Mouse (Mus musculus) myocyte (in vitro differentiated cells): ENCODE measurements around the gene Cntln.

ENCODE experiments used
- CEBPB ChIP-seq: IDR thresholded peaks from 2 replicates; pipeline ENCODE4 v1.6.1; 2011; ENCODE audit warnings: mild to moderate bottlenecking, moderate library complexity; ENCODE audit not compliant: poor library complexity, insufficient read depth, severe bottlenecking
- E2F4 ChIP-seq: IDR thresholded peaks from one replicate; pipeline ENCODE4 v1.6.1; 2011; ENCODE audit warnings: mild to moderate bottlenecking, control low read depth, moderate library complexity; ENCODE audit not compliant: insufficient read depth
- MAX ChIP-seq: IDR thresholded peaks from one replicate; pipeline ENCODE4 v1.6.1; 2011; ENCODE audit warnings: low read depth, mild to moderate bottlenecking, control low read depth
- MYOD1 ChIP-seq, 3 experiments: IDR thresholded peaks; one replicate each; pipeline ENCODE4 v1.6.1; 2011; ENCODE audit warnings: control low read depth in 2 of 3, low read depth in 2 of 3, mild to moderate bottlenecking in 2 of 3, moderate library complexity in 1 of 3; ENCODE audit not compliant: insufficient read length in 2 of 3, control insufficient read depth in 1 of 3
- MYOG ChIP-seq, 3 experiments: IDR thresholded peaks; one replicate each; pipeline ENCODE4 v1.6.1; 2011; ENCODE audit warnings: control low read depth in 2 of 3, low read depth in 2 of 3, mild to moderate bottlenecking in 2 of 3; ENCODE audit not compliant: insufficient read length in 2 of 3, control insufficient read depth in 1 of 3, insufficient read depth in 1 of 3
- POLR2A ChIP-seq: IDR thresholded peaks from one replicate; pipeline ENCODE4 v1.6.1; 2011; ENCODE audit warnings: low read depth, mild to moderate bottlenecking, control low read depth, moderate library complexity; ENCODE audit not compliant: insufficient read length
- POLR2AphosphoS2 ChIP-seq: IDR thresholded peaks from one replicate; pipeline ENCODE4 v1.6.1; 2011; ENCODE audit warnings: low read depth, control low read depth; ENCODE audit not compliant: insufficient read length
- TCF3 ChIP-seq: IDR thresholded peaks from one replicate; pipeline ENCODE4 v1.6.1; 2011; ENCODE audit warnings: low read depth, control low read depth; ENCODE audit not compliant: insufficient read length
- USF1 ChIP-seq: IDR thresholded peaks from one replicate; pipeline ENCODE4 v1.6.1; 2011; ENCODE audit warnings: low read depth, mild to moderate bottlenecking, control low read depth, moderate library complexity

DNA sequence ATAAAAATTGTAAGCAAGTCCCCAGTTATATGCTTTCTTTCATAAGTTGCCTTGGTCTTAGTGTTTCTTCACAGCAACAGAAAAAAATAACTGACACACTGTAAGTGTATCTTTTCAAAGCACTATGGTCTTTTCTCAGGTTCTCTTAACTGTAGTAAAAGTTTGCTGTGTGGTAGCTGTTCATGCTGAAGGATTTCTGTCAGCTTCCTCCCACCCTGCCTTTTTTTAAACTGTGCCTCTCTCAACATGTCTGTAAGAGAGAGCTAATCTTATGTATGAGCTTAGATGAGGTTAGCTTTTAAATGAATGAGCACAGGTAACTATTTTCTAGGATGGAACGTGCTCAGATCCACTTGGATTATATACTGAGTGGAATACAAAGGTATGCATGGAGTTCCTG, 170.5 kb downstream of the Cntln start:
- no peak for TF ChIP-seq MAX
- TF ChIP-seq MYOG (IDR thresholded peaks at IDR 0.05; ENCODE audit: control insufficient read depth in 1 of 3, insufficient read depth in 1 of 3, insufficient read length in 2 of 3, low read depth in 2 of 3), result no peak
- TF ChIP-seq POLR2A, result no peak
- TF ChIP-seq POLR2AphosphoS2, result no peak
- no peak for TF ChIP-seq E2F4
- no peak for TF ChIP-seq USF1
- no peak for TF ChIP-seq TCF3
- no peak for TF ChIP-seq CEBPB
- TF ChIP-seq MYOD1 (IDR thresholded peaks at IDR 0.05; ENCODE audit: control insufficient read depth in 1 of 3, insufficient read length in 2 of 3, low read depth in 2 of 3), result no peak
